Mouse (Mus musculus): ENCODE measurements around the gene Mdfic. TPM values are rescaled to one million over a fixed set of nuclear protein-coding genes. Genes with fewer than 3 reads are reported as not detected.

The Mdfic gene
- polyA plus RNA-seq, 1 experiment from 2014 or later: 2.1 TPM

DNA sequence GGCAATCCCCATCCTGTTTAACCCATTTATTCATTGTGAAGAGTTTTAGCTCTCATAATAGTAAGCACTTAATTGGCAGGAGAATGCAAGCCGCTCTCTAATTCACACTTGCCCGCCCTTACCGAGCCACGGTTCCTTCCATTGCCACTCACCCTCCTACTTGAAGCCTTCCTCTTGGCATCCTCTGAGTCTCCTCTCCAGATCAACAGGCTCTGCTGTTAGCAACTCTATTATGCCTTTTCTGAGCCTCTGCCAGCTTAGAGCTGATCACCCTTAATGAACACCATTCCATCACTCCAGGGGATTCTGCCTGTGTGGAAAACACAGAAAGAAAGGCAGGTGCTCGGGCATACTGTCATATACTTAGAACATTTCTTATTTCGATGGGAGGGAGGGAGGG is 24.9 kb downstream of the Mdfic start:
- Histone ChIP-seq H3K36me3 (replicated peaks; ENCODE audit: insufficient read depth, low read length) (0 out of 2 replicates have a peak, but pooled peaks cover 3% of the 10 kb centered on the region), H3K9me3 (ENCODE audit: low read length) (no peaks in the 10 kb centered on the region), H3K4me3 (ENCODE audit: low read depth, low read length) (no peak overlapping the region), H3K4me2 (ENCODE audit: low read depth, low read length) (0 out of 2 replicates have a peak overlapping the region, but pooled peaks have one; percentile 14), H3K9ac (replicated peaks) (no peak overlapping the region), H3K4me1 (ENCODE audit: insufficient read depth) (no peaks in the 10 kb centered on the region), H3K27me3 (ENCODE audit: insufficient read depth, low read length) (no peaks in the 10 kb centered on the region), H3K27ac (ENCODE audit: low read depth) (0 out of 2 replicates have a peak overlapping the region, but pooled peaks have one; percentile 30)
- WGBS (ENCODE audit: insufficient replicate concordance): 73% methylated on average over 6 of the region's 6 CpGs
- no peak for DNase-seq
- TF ChIP-seq EP300 (IDR thresholded peaks at IDR 0.05; ENCODE audit: low read depth) (no peak), CTCF (IDR thresholded peaks at IDR 0.05; ENCODE audit: low read depth) (no peak)
- ATAC-seq: no peak

DNA sequence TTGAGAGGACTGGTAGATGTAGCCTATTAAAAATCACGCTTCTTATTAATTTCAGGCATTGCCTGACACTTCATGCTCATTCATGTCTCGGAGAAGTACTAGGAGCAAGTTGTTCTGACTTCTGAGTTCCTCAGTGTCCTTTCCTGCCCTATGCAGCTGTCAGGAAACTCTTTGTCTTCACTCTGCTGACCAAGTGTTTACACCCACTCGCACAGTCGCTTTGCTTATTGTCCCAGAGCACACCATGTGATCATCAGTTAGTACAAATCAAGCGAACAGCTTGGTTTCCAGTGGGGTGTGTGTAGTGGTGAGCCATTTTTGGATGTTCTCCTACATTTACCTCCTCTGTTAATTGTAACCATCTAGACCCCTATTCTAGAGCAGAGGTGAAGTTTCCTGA is 25.4 kb downstream of the Mdfic start:
- DNase-seq: no peak

DNA sequence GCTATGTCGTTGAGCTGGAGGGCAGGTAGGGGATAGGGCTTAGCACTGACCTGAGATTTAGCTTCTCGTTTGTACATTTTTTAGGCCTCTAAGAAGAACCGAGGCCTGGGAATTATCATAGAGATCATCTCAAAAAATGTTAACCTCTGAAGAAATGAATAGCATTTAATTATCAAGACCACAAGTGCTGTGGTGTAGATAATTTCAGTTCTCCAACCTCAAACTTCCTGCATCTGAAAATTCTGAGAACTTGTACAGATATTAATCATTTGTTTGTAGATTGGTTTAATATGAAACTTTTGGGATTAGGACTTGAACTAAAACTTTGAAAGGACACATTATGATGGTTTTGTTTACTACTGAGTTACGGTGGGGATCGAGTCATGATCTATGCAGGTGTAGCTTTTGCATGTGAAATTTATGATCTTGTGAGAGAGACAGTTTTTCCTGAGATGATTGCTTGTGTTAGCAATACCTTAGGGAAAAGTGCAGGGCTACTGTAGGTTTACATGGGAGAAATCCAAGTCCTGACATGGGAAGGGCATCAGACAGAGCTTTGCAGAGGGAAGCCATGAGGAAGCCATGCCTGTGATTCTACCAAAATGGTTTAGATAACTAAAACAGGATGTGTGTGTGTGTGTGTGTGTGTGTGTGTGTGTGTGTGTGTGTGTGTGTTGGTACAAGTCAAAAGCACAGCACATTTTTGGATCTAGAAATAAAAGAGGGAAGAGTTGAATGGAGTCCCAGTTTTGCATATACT is 27.1 kb downstream of the Mdfic start:
- Histone ChIP-seq H3K4me3 (ENCODE audit: low read depth, low read length) (no peak overlapping the region), H3K36me3 (replicated peaks; ENCODE audit: insufficient read depth, low read length) (no peaks in the 10 kb centered on the region), H3K9ac (replicated peaks) (no peak overlapping the region), H3K27ac (ENCODE audit: low read depth) (no peak overlapping the region), H3K27me3 (ENCODE audit: insufficient read depth, low read length) (no peaks in the 10 kb centered on the region), H3K4me2 (ENCODE audit: low read depth, low read length) (no peak overlapping the region), H3K4me1 (ENCODE audit: insufficient read depth) (no peaks in the 10 kb centered on the region; the same call in 1 of the 2 replicates), H3K9me3 (ENCODE audit: low read length) (no peaks in the 10 kb centered on the region)
- ATAC-seq (no peak), DNase-seq (no peak)
- TF ChIP-seq CTCF (IDR thresholded peaks at IDR 0.05; ENCODE audit: low read depth): no peak
- no peak for TF ChIP-seq EP300 (IDR thresholded peaks at IDR 0.05; ENCODE audit: low read depth)
- 70% methylated on average over 5 of the region's 5 CpGs for WGBS (ENCODE audit: insufficient replicate concordance)

More for the DNA sequence above, 25.4 kb downstream of the Mdfic start:
- peak; percentile 78 for ATAC-seq
- Histone ChIP-seq H3K9me3 (ENCODE audit: low read length) (no peaks in the 10 kb centered on the region), H3K27me3 (ENCODE audit: insufficient read depth, low read length) (no peaks in the 10 kb centered on the region), H3K4me3 (ENCODE audit: low read depth, low read length) (no peak overlapping the region), H3K27ac (ENCODE audit: low read depth) (0 out of 2 replicates have a peak overlapping the region, but pooled peaks have one; percentile 30), H3K4me1 (ENCODE audit: insufficient read depth) (no peaks in the 10 kb centered on the region), H3K9ac (replicated peaks) (no peak overlapping the region), H3K36me3 (replicated peaks; ENCODE audit: insufficient read depth, low read length) (0 out of 2 replicates have a peak, but pooled peaks cover 2% of the 10 kb centered on the region), H3K4me2 (ENCODE audit: low read depth, low read length) (no peak overlapping the region)
- WGBS (ENCODE audit: insufficient replicate concordance): 64% methylated on average over 5 of the region's 5 CpGs
- no peak for TF ChIP-seq EP300 (IDR thresholded peaks at IDR 0.05; ENCODE audit: low read depth)
- TF ChIP-seq CTCF (IDR thresholded peaks at IDR 0.05; ENCODE audit: low read depth): no peak

DNA sequence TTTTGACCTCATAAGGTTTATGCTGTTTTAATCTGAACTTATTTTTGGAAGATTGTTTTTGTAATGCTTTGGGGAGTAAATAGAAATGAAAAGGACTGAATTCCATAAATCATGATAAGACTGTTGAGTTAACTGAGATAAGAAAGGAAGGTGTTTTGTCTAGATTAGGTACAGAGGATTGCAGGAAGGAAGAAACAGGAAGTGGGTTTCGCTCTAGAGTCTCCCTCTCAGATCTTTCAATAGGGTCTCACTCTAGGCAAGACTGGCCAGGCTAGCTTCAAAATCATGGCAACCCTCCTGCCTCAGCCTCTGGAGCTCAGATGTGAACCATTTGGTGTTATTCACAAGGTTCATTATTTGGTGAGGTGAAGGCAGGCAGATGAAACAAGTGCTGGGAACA is 27.8 kb downstream of the Mdfic start:
- no peaks in the 10 kb centered on the region for H3K36me3 ChIP-seq (replicated peaks; ENCODE audit: insufficient read depth, low read length)
- DNase-seq (no peak), ATAC-seq (no peak)
- no peak overlapping the region for H3K27ac ChIP-seq (ENCODE audit: low read depth)
- 43% methylated on average over 1 of the region's 1 CpGs for WGBS (ENCODE audit: insufficient replicate concordance)
- no peak overlapping the region for H3K4me3 ChIP-seq (ENCODE audit: low read depth, low read length)
- no peak overlapping the region for H3K9ac ChIP-seq (replicated peaks)
- no peak for TF ChIP-seq CTCF (IDR thresholded peaks at IDR 0.05; ENCODE audit: low read depth)
- no peak for TF ChIP-seq EP300 (IDR thresholded peaks at IDR 0.05; ENCODE audit: low read depth)
- H3K4me2 ChIP-seq (ENCODE audit: low read depth, low read length): no peak overlapping the region
- H3K4me1 ChIP-seq (ENCODE audit: insufficient read depth): no peaks in the 10 kb centered on the region; the same call in 1 of the 2 replicates
- H3K27me3 ChIP-seq (ENCODE audit: insufficient read depth, low read length): no peaks in the 10 kb centered on the region
- H3K9me3 ChIP-seq (ENCODE audit: low read length): no peaks in the 10 kb centered on the region

DNA sequence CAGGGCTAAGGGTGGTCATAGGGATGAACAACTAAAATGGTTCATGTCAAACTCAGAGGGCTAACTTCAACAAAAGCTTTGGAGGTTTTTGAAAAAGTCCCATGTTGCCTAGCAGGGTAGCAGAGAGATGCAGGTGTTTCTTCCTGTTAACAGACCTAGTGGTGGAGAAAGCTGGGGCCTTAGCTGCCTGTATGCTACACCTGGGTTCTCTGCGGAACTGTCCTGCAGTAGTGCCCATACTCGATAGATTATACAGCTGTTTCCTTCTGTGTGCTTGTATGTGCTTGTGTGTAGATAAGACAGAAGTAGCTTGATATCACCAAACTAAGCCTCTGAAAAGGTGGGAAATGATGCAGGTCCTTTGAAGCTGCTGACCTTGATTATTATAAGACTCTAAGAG is 28.5 kb downstream of the Mdfic start:
- 75% methylated on average over 2 of the region's 2 CpGs for WGBS (ENCODE audit: insufficient replicate concordance)
- Histone ChIP-seq H3K27ac (ENCODE audit: low read depth) (no peak overlapping the region), H3K9ac (replicated peaks) (no peak overlapping the region), H3K4me2 (ENCODE audit: low read depth, low read length) (no peak overlapping the region), H3K36me3 (replicated peaks; ENCODE audit: insufficient read depth, low read length) (no peaks in the 10 kb centered on the region), H3K4me1 (ENCODE audit: insufficient read depth) (no peaks in the 10 kb centered on the region; the same call in 1 of the 2 replicates), H3K4me3 (ENCODE audit: low read depth, low read length) (no peak overlapping the region), H3K27me3 (ENCODE audit: insufficient read depth, low read length) (no peaks in the 10 kb centered on the region), H3K9me3 (ENCODE audit: low read length) (no peaks in the 10 kb centered on the region)
- DNase-seq (no peak), ATAC-seq (no peak)
- TF ChIP-seq CTCF (IDR thresholded peaks at IDR 0.05; ENCODE audit: low read depth) (no peak), EP300 (IDR thresholded peaks at IDR 0.05; ENCODE audit: low read depth) (no peak)

DNA sequence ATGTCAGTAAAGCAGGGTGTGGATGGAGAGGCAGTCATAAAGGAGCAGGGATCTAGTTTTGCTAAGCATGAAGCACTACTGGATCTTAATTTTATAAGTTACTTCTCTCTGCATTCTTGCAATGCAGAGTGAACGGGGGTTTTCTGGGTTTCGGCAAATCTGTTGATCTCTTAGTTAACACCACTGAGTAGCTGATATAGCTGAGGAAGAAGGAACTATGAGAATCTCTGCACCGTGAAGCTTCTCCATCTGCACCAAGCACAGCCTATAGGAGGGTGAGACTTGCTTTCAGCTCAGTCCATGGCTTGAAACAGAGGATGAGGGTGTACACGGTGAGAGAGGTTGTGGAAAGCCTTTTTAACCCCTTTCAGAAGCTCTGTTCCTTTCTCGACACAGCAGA is 29.6 kb downstream of the Mdfic start:
- H3K4me3 ChIP-seq (ENCODE audit: low read depth, low read length): no peak overlapping the region
- no peak overlapping the region for H3K9ac ChIP-seq (replicated peaks)
- no peak for TF ChIP-seq CTCF (IDR thresholded peaks at IDR 0.05; ENCODE audit: low read depth)
- no peak for TF ChIP-seq EP300 (IDR thresholded peaks at IDR 0.05; ENCODE audit: low read depth)
- H3K4me2 ChIP-seq (ENCODE audit: low read depth, low read length): no peak overlapping the region
- WGBS (ENCODE audit: insufficient replicate concordance): 65% methylated on average over 5 of the region's 5 CpGs
- DNase-seq (no peak), ATAC-seq (no peak)
- no peaks in the 10 kb centered on the region for H3K9me3 ChIP-seq (ENCODE audit: low read length)
- H3K4me1 ChIP-seq (ENCODE audit: insufficient read depth): no peaks in the 10 kb centered on the region; the same call in 1 of the 2 replicates
- no peak overlapping the region for H3K27ac ChIP-seq (ENCODE audit: low read depth)
- no peaks in the 10 kb centered on the region for H3K36me3 ChIP-seq (replicated peaks; ENCODE audit: insufficient read depth, low read length)
- no peaks in the 10 kb centered on the region for H3K27me3 ChIP-seq (ENCODE audit: insufficient read depth, low read length)
